In genomic region chr1:165751838-165752237, GRCm38 (mm10) we compare ENCODE assay signal across 24 mouse cellular contexts. TPM values are rescaled to one million over a fixed set of nuclear protein-coding genes. Genes with fewer than 3 reads are reported as not detected.
A peak's percentile ranks its signal among the peaks of the same experiment; 100 is the strongest.
DNase-seq lines count a peak whose midpoint lies in the region; ATAC-seq and TF ChIP-seq lines count a peak whose summit lies in the region.
"Had no signal": no experiment of that assay in that cellular context is flagged by ENCODE, and none has a peak within 500 bp of the region (broad histone marks: within the 10 kb centered on the region; RNA-seq: fewer than 3 reads in every experiment).

No protein-coding gene starts in this region.

- H3K27me3 ChIP-seq in heart, embryonic 10.5 days (ENCODE audit: insufficient read depth, poor library complexity, severe bottlenecking): no peaks in the 10 kb centered on the region
- H3K27me3 ChIP-seq in stomach, postnatal 0 days (ENCODE audit: control insufficient read depth, insufficient read depth, low read length): no peaks in the 10 kb centered on the region
- H3K27me3 ChIP-seq: CH12.LX; embryonic facial prominence, embryonic 12.5 days; forebrain, embryonic 13.5 days; forebrain, embryonic 15.5 days had no signal

- peak; percentile 68 for DNase-seq in heart, embryonic 10.5 days (ENCODE audit: low spot score)
- DNase-seq in heart, postnatal 36 days: no peak
- DNase-seq in lung, postnatal 36 days: peak; percentile 44
- no peak for DNase-seq in lung, postnatal 10 days
- DNase-seq in stomach, postnatal 0 days (ENCODE audit: low spot score): no peak
- no peak for DNase-seq in urinary bladder, postnatal 36 days (ENCODE audit: low spot score in 2 of 2)
- DNase-seq: adrenal gland, adult 8-10 months; adrenal gland, postnatal 14 days; adrenal gland, postnatal 36 days; B cell, adult 2 months; cerebellum, adult 11-12 months; cerebellum, adult 2 months; cerebellum, adult 9-10 months; cerebellum, postnatal 10 days; cerebellum, postnatal 25 days had no signal

- intact Hi-C loops in heart, postnatal 36 days (cut with DNase I): no loop called here

- H3K4me1 ChIP-seq in heart, embryonic 10.5 days: peaks cover 29% of the 10 kb centered on the region
- H3K4me1 ChIP-seq in stomach, postnatal 0 days (replicated peaks; ENCODE audit: control insufficient read depth, insufficient read depth): no peaks in the 10 kb centered on the region
- H3K4me1 ChIP-seq: embryonic facial prominence, embryonic 12.5 days; forebrain, embryonic 13.5 days; forebrain, embryonic 15.5 days had no signal

- H3K9ac ChIP-seq in stomach, postnatal 0 days (ENCODE audit: low read length): no peak overlapping the region
- H3K9ac ChIP-seq: embryonic facial prominence, embryonic 12.5 days; forebrain, embryonic 13.5 days; forebrain, embryonic 15.5 days had no signal

- no peak for TF ChIP-seq CTCF in stomach, postnatal 0 days (IDR thresholded peaks at IDR 0.05; ENCODE audit: low read depth)

- no peak overlapping the region for H3K4me2 ChIP-seq in stomach, postnatal 0 days (replicated peaks; ENCODE audit: low read depth)
- H3K4me2 ChIP-seq: embryonic facial prominence, embryonic 12.5 days; forebrain, embryonic 13.5 days; forebrain, embryonic 15.5 days had no signal

- no peaks in the 10 kb centered on the region for H3K9me3 ChIP-seq in heart, embryonic 10.5 days
- H3K9me3 ChIP-seq in stomach, postnatal 0 days (ENCODE audit: control insufficient read depth, low read length): no peaks in the 10 kb centered on the region
- H3K9me3 ChIP-seq: embryonic facial prominence, embryonic 10.5 days; forebrain, embryonic 13.5 days; forebrain, embryonic 15.5 days; G1E had no signal

- H3K36me3 ChIP-seq in heart, embryonic 10.5 days: no peaks in the 10 kb centered on the region
- no peaks in the 10 kb centered on the region for H3K36me3 ChIP-seq in stomach, postnatal 0 days (ENCODE audit: control insufficient read depth, insufficient read depth, low read length)
- H3K36me3 ChIP-seq: embryonic facial prominence, embryonic 10.5 days; embryonic facial prominence, embryonic 12.5 days; forebrain, embryonic 15.5 days; G1E had no signal

- H3K27ac ChIP-seq in heart, embryonic 10.5 days: no peak overlapping the region
- H3K27ac ChIP-seq in stomach, postnatal 0 days (replicated peaks): no peak overlapping the region
- H3K27ac ChIP-seq: embryonic facial prominence, embryonic 10.5 days; embryonic facial prominence, embryonic 12.5 days; forebrain, embryonic 13.5 days; forebrain, embryonic 15.5 days had no signal

- peak; percentile 67 for ATAC-seq in stomach, postnatal 0 days (ENCODE audit: low FRiP score, low TSS enrichment)
- ATAC-seq: activated CD4-positive, CD25-positive, alpha-beta regulatory T cell, adult 4 months; CD4-positive, CD25-positive, alpha-beta regulatory T cell, adult 4 months; forebrain, embryonic 13.5 days; forebrain, embryonic 15.5 days; Patski had no signal

- 78% methylated on average over 5 of the region's 5 CpGs for WGBS in heart, embryonic 10.5 days
- 63% methylated on average over 5 of the region's 5 CpGs for WGBS in stomach, postnatal 0 days

- no peak for TF ChIP-seq EP300 in stomach, postnatal 0 days (optimal IDR thresholded peaks at IDR 0.05)

- no peak overlapping the region for H3K4me3 ChIP-seq in heart, embryonic 10.5 days
- no peak overlapping the region for H3K4me3 ChIP-seq in stomach, postnatal 0 days (ENCODE audit: low read depth, low read length)
- H3K4me3 ChIP-seq: embryonic facial prominence, embryonic 10.5 days; embryonic facial prominence, embryonic 12.5 days; forebrain, embryonic 13.5 days; forebrain, embryonic 15.5 days had no signal

RNA-seq across cellular contexts. Expression of gene Creg1, which starts 11.7 kb away (rescaled TPM):
- 76.2 and 85.1 TPM in 2 replicates for polyA plus RNA-seq in heart, embryonic 10.5 days (2016; fragmentation: Nextera tagmentation; extraction: Ambion mirVana)
- 10 to 100 TPM; 78.3 to 93.2 TPM for total RNA-seq in heart, postnatal 36 days (2021)
- polyA plus RNA-seq in stomach, postnatal 0 days (2015; fragmentation: Nextera tagmentation; extraction: Ambion mirVana): 139 and 140 TPM in 2 replicates

RNA-seq across cellular contexts. Expression of gene Cd247, which starts 36.6 kb away (rescaled TPM):
- 0.23 and 0.38 TPM in 2 replicates for polyA plus RNA-seq in heart, embryonic 10.5 days (2016; fragmentation: Nextera tagmentation; extraction: Ambion mirVana)
- under 1 TPM; 0.76 to 0.80 TPM for total RNA-seq in heart, postnatal 36 days (2021)
- polyA plus RNA-seq in stomach, postnatal 0 days (2015; fragmentation: Nextera tagmentation; extraction: Ambion mirVana): 0.24 and 0.52 TPM in 2 replicates

RNA-seq across cellular contexts. Expression of gene Rcsd1, which starts 42.3 kb away (rescaled TPM):
- 100 and 130 TPM in 2 replicates for polyA plus RNA-seq in heart, embryonic 10.5 days (2016; fragmentation: Nextera tagmentation; extraction: Ambion mirVana)
- total RNA-seq in heart, postnatal 36 days (2021): 10 to 100 TPM; 74.2 to 80.7 TPM
- 16.1 TPM in 2 replicates for polyA plus RNA-seq in stomach, postnatal 0 days (2015; fragmentation: Nextera tagmentation; extraction: Ambion mirVana)

Comparison
In these comparisons a context has a peak if more than half of its experiments do, and no peak if none do; other contexts are left out.
1. DNase-seq: peak in heart, embryonic 10.5 days (single experiment) and lung, postnatal 36 days (single experiment); none in heart, postnatal 36 days (0 of 2), lung, postnatal 10 days (single experiment), stomach, postnatal 0 days (single experiment) and urinary bladder, postnatal 36 days (0 of 2).